In genomic region chr6:29659964-29660363, GRCm38 (mm10) we compare ENCODE assay signal across 19 mouse cellular contexts. TPM values are rescaled to one million over a fixed set of nuclear protein-coding genes. Genes with fewer than 3 reads are reported as not detected.
A peak's percentile ranks its signal among the peaks of the same experiment; 100 is the strongest.
DNase-seq lines count a peak whose midpoint lies in the region; ATAC-seq lines count a peak whose summit lies in the region.
"Had no signal": no experiment of that assay in that cellular context is flagged by ENCODE, and none has a peak within 500 bp of the region (broad histone marks: within the 10 kb centered on the region; RNA-seq: fewer than 3 reads in every experiment).

No protein-coding gene starts in this region.

- H3K4me1 ChIP-seq in liver, embryonic 13.5 days (replicated peaks) = peaks cover 4% of the 10 kb centered on the region; the same call in 1 of the 2 replicates
- no peaks in the 10 kb centered on the region for H3K4me1 ChIP-seq in liver, embryonic 11.5 days (replicated peaks; ENCODE audit: control insufficient read depth, insufficient read depth, low read length)
- H3K4me1 ChIP-seq in kidney, embryonic 15.5 days = peaks cover 15% of the 10 kb centered on the region
- H3K4me1 ChIP-seq: embryonic facial prominence, embryonic 12.5 days; forebrain, embryonic 15.5 days; heart, embryonic 12.5 days; hindbrain, embryonic 15.5 days had no signal

- H3K27me3 ChIP-seq in liver, embryonic 13.5 days = 0 out of 2 replicates have a peak, but pooled peaks cover 3% of the 10 kb centered on the region
- H3K27me3 ChIP-seq in liver, embryonic 11.5 days (replicated peaks; ENCODE audit: control insufficient read depth, insufficient read depth, low read length) = no peaks in the 10 kb centered on the region
- H3K27me3 ChIP-seq in kidney, embryonic 15.5 days = no peaks in the 10 kb centered on the region
- H3K27me3 ChIP-seq: embryonic facial prominence, embryonic 12.5 days; forebrain, embryonic 15.5 days; heart, embryonic 12.5 days; hindbrain, embryonic 15.5 days had no signal

- no peaks in the 10 kb centered on the region for H3K36me3 ChIP-seq in liver, embryonic 13.5 days
- H3K36me3 ChIP-seq in liver, embryonic 11.5 days (ENCODE audit: control insufficient read depth, insufficient read depth, low read length) = no peaks in the 10 kb centered on the region; the same call in 1 of the 2 replicates
- H3K36me3 ChIP-seq in kidney, embryonic 15.5 days = no peaks in the 10 kb centered on the region
- H3K36me3 ChIP-seq: embryonic facial prominence, embryonic 12.5 days; forebrain, embryonic 15.5 days; G1E; heart, embryonic 12.5 days; hindbrain, embryonic 15.5 days had no signal

- ATAC-seq in liver, embryonic 13.5 days (ENCODE audit: low read depth) = no peak
- ATAC-seq in liver, embryonic 11.5 days (replicated peaks; ENCODE audit: low FRiP score) = no peak
- no peak for ATAC-seq in kidney, embryonic 15.5 days (replicated peaks; ENCODE audit: low FRiP score)
- ATAC-seq: forebrain, embryonic 15.5 days had no signal

- no peak overlapping the region for H3K4me3 ChIP-seq in liver, embryonic 13.5 days (replicated peaks)
- H3K4me3 ChIP-seq in liver, embryonic 11.5 days (ENCODE audit: low read depth, low read length) = no peak overlapping the region
- H3K4me3 ChIP-seq in kidney, embryonic 15.5 days (replicated peaks) = no peak overlapping the region
- H3K4me3 ChIP-seq: embryonic facial prominence, embryonic 12.5 days; forebrain, embryonic 15.5 days; gastrocnemius, adult 2 months; heart, embryonic 12.5 days; hindbrain, embryonic 15.5 days had no signal

- no peak overlapping the region for H3K4me2 ChIP-seq in liver, embryonic 13.5 days
- H3K4me2 ChIP-seq in liver, embryonic 11.5 days = no peak overlapping the region
- no peak overlapping the region for H3K4me2 ChIP-seq in kidney, embryonic 15.5 days
- H3K4me2 ChIP-seq: embryonic facial prominence, embryonic 12.5 days; forebrain, embryonic 15.5 days; heart, embryonic 12.5 days; hindbrain, embryonic 15.5 days had no signal

- DNase-seq in liver, embryonic 13.5 days = no peak
- no peak for DNase-seq in liver, embryonic 11.5 days (ENCODE audit: low spot score)
- peak; percentile 12 for DNase-seq in kidney, postnatal 10 days
- DNase-seq in yolk sac, embryonic 10.5 days (ENCODE audit: low spot score) = peak; percentile 45
- no peak for DNase-seq in spleen, postnatal 36 days (ENCODE audit: low spot score in 2 of 2)
- no peak for DNase-seq in heart, postnatal 14 days
- DNase-seq: adrenal gland, adult 8-10 months; cerebellum, adult 11 months; cerebellum, adult 8-10 months; cerebellum, postnatal 14 days; gastrocnemius, adult 2 months; gastrocnemius, postnatal 25 days; heart, postnatal 36 days had no signal

- H3K9me3 ChIP-seq in liver, embryonic 13.5 days (replicated peaks) = no peaks in the 10 kb centered on the region; the same call in 1 of the 2 replicates
- H3K9me3 ChIP-seq in liver, embryonic 11.5 days (ENCODE audit: control insufficient read depth, low read length) = no peaks in the 10 kb centered on the region
- H3K9me3 ChIP-seq in kidney, embryonic 15.5 days (replicated peaks) = no peaks in the 10 kb centered on the region
- H3K9me3 ChIP-seq: embryonic facial prominence, embryonic 12.5 days; forebrain, embryonic 15.5 days; G1E; heart, embryonic 12.5 days; hindbrain, embryonic 15.5 days had no signal

- H3K9ac ChIP-seq in liver, embryonic 13.5 days = no peak overlapping the region
- no peak overlapping the region for H3K9ac ChIP-seq in liver, embryonic 11.5 days (ENCODE audit: low read depth, low read length)
- H3K9ac ChIP-seq in kidney, embryonic 15.5 days = no peak overlapping the region
- H3K9ac ChIP-seq: embryonic facial prominence, embryonic 12.5 days; forebrain, embryonic 15.5 days; heart, embryonic 12.5 days; hindbrain, embryonic 15.5 days had no signal

- intact Hi-C loops in heart, postnatal 14 days (cut with DNase I) = loop anchor here (10.0 kb wide), 1 partner anchor 355 kb away; no protein-coding TSS in a partner anchor

- WGBS in liver, embryonic 13.5 days (ENCODE audit: insufficient replicate concordance) = 61% methylated on average over 2 of the region's 2 CpGs
- 85% methylated on average over 2 of the region's 2 CpGs for WGBS in liver, embryonic 11.5 days
- WGBS in kidney, embryonic 15.5 days = 76% methylated on average over 2 of the region's 2 CpGs

- H3K27ac ChIP-seq in liver, embryonic 13.5 days = peak overlapping the region; percentile 75
- no peak overlapping the region for H3K27ac ChIP-seq in liver, embryonic 11.5 days (ENCODE audit: low read depth, low read length)
- peak overlapping the region; percentile 91 for H3K27ac ChIP-seq in kidney, embryonic 15.5 days
- H3K27ac ChIP-seq: embryonic facial prominence, embryonic 12.5 days; forebrain, embryonic 15.5 days; gastrocnemius, adult 2 months; hindbrain, embryonic 15.5 days had no signal

RNA-seq across cellular contexts. Expression of gene Tspan33, which starts 34.1 kb away (rescaled TPM):
- polyA plus RNA-seq in liver, embryonic 13.5 days (2015; fragmentation: Nextera tagmentation; extraction: Ambion mirVana) = 150 and 164 TPM in 2 replicates
- 44.8 and 53.0 TPM in 2 replicates for polyA plus RNA-seq in liver, embryonic 11.5 days (2014; fragmentation: Nextera tagmentation; extraction: Ambion mirVana)
- 19.0 and 19.2 TPM in 2 replicates for polyA plus RNA-seq in kidney, embryonic 15.5 days (2015; fragmentation: Nextera tagmentation; extraction: Ambion mirVana)
- total RNA-seq in heart, postnatal 14 days (2021) = 1 to 10 TPM; 1.3 to 2.4 TPM

RNA-seq across cellular contexts. Expression of gene Tnpo3, which starts 50.3 kb away (rescaled TPM):
- 38.2 and 43.1 TPM in 2 replicates for polyA plus RNA-seq in liver, embryonic 13.5 days (2015; fragmentation: Nextera tagmentation; extraction: Ambion mirVana)
- polyA plus RNA-seq in liver, embryonic 11.5 days (2014; fragmentation: Nextera tagmentation; extraction: Ambion mirVana) = 86.5 and 94.0 TPM in 2 replicates
- polyA plus RNA-seq in kidney, embryonic 15.5 days (2015; fragmentation: Nextera tagmentation; extraction: Ambion mirVana) = 91.3 and 93.2 TPM in 2 replicates
- total RNA-seq in heart, postnatal 14 days (2021) = 10 to 100 TPM; 37.8 to 43.3 TPM

Comparison
In these comparisons a context has a peak if more than half of its experiments do, and no peak if none do; other contexts are left out.
1. DNase-seq: peak in kidney, postnatal 10 days (single experiment) and yolk sac, embryonic 10.5 days (single experiment); none in liver, embryonic 13.5 days (single experiment), liver, embryonic 11.5 days (single experiment), spleen, postnatal 36 days (0 of 2) and heart, postnatal 14 days (0 of 2).